Mouse (Mus musculus): ENCODE measurements around the gene Syngr1.

DNA sequence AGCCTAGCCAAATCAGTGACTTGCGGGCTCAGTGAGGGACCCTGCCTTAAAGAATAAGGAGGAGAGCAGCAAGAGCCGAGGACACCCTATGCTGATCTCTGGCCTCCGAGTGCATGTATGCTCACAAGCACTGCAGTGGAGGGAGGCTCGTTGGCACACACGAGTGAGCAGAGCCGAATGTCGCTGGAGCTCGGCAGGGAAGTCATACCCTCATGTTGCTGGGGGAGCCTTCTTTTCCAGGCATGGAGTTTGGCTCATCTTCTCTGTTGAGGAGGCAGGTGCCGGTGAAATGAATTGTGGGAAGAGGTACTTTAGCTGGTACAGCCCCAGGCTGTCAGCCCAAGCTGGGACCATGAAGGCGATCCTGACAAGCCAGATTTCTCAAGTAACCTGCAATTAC lies 5.3 kb downstream of the Syngr1 start:
- TF ChIP-seq CTCF (IDR thresholded peaks at IDR 0.05; ENCODE audit: low read depth, low read length), result no peak
- TF ChIP-seq POLR2AphosphoS5 (IDR thresholded peaks at IDR 0.05; ENCODE audit: insufficient replicate concordance, low read depth, low read length), result no peak
- no peak for TF ChIP-seq GATA1 (IDR thresholded peaks at IDR 0.05; ENCODE audit: borderline replicate concordance, low read length)
- no peak for TF ChIP-seq TAL1 (conservative IDR thresholded peaks at IDR 0.05; ENCODE audit: low read depth, low read length)

Measured in G1E (cell line).